Mouse (Mus musculus): ENCODE data around the gene Yjefn3. TPM values are rescaled to one million over a fixed set of nuclear protein-coding genes. Genes with fewer than 3 reads are reported as not detected.

The Yjefn3 gene
- total RNA-seq, 2 experiments from 2014 or later: not detected

DNA sequence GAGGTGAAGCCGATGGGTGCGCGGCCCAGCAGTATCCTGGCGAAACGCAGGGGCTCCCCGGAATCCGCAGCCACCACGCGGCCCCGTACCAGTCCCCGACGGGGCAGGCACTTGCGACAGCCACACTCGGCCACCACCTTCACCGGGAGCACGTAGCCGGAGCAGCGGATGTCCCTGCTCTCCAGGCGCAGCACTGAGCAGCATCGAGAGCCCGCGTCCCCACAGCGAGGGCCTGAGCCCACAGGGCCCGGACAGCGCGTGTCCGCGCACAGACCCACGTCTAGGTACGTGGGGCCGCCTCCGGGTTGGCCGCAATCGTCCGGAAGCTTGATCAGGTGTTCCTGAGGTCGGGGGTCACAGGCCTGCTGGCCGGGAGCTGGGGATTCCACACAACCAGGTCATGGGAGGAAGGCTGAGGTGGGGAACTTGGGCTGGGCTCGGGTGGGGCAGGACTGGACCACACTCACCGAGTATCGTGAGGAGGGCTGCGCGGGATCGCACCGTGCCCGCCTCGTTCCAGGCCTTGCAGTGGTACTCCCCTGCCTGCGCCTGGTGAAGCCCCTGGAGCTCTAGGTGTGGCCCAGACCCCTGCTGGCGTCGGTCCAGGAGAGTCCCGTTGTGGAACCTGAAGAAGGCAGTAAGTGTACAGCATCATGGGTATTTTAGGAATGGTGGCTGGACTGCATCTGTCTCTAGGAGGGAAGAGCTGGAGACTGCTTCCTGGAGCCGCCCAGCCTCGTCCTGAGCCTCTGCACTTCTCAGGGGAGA, 19.5 kb downstream of the Yjefn3 start:
- no peak for ATAC-seq (replicated peaks; ENCODE audit: low FRiP score, poor library complexity, severe bottlenecking)

DNA sequence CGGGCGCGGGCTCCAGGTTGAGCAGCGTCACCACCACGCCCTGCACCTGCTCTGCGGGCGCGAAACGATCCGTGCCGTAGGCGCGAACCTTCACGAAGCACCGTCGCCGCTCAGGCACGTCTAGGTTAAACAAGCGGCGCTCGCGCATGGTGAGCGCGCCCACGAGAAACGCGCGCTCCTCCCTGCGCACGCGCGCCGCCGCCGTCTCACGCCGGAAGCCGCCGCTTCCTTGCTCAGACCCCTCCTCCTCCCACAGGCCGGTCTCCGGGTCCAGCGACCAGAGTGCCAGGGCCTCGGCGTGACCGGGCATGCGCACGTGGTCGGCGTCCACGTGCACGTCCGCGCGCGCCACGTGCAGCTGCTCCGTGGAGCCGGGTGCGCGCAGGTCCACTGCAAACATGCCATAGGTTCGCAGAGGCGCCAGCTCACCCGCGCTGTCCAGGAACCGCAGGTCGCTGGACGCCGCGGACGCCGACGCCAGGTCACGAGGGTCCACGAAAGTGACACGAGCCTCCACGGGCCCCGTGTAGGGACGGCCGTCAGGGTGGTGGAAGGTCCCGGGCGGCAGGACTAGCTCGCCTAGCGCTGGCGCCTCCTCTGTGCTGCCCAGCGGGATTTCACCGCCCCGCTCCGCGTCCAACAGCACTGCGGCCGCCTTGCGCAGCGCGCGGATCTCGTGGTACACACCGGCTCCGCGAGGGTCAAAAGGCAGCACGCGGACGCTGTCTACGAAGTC, 20.3 kb downstream of the Yjefn3 start:
- ATAC-seq (replicated peaks; ENCODE audit: low FRiP score, poor library complexity, severe bottlenecking): no peak

DNA sequence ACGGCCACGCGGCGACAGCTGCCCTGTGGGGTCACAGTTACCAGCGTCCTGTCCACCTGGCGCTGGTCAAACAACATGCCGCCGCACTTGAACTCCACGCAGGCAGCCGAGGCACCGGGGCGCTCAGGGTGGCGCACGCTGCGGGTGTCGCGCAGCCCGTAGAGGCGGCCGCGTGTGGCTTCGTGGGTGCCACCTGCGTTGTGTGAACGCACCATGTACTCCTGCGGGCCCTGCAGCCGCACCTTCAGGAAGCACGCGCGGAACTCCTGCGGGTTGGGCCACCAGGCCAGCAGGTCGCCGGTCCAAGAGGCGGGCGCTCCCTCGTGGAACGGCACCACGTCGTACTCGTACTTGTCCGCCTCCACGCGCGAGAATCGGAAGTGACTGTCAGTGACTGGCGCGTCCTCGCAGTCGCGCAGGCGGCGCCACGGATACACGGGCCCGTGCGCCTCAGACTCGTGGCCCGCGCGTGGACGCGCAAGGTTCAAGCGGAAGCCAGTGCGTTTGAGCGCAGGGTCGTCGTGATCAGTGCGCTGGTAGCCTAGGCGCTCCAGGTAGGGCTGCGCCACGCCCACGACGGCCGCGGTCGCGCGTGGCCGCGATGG, 21.1 kb downstream of the Yjefn3 start:
- no peak for ATAC-seq (replicated peaks; ENCODE audit: low FRiP score, poor library complexity, severe bottlenecking)

DNA sequence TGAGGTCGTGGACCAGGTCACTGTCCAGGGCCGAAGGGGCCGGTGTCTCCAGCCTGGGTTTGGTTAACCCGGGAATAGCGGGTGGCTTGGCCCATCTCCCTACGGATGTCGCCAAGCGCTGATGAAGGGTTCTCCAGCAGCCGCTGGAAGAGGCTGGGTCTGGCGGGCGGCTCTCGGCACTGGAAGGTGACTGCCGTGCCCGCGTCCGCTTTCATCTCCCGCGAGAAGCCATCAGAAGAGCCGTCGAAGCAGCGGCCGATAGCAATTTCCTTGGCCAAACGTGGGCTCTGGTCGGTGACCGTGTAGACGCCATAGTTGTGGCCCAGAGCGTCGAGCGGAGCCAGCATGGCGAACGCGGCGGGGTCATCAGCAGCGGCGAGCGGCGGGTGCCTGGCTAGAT, 21.7 kb downstream of the Yjefn3 start:
- ATAC-seq (replicated peaks; ENCODE audit: low FRiP score, poor library complexity, severe bottlenecking): no peak

DNA sequence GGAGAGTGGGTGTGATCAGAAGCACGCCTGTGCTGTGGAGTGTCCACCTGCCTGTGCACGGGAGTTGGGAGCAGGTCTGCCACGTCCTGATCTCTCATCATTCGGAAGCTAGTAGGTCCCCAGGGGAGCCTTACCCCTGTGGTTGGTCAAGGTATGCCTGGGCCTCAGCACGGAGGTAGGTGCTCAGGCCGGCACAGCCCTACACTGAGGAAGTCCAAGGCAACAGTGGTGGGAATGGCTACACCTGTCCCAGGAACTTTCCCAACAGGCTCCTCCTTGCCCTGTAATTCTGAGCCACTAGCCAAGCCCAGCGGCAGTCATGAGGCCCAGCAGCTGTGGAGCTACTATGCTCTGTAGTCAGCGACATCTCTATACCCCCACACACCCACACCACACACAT, 22.8 kb downstream of the Yjefn3 start:
- ATAC-seq (replicated peaks; ENCODE audit: low FRiP score, poor library complexity, severe bottlenecking): no peak

DNA sequence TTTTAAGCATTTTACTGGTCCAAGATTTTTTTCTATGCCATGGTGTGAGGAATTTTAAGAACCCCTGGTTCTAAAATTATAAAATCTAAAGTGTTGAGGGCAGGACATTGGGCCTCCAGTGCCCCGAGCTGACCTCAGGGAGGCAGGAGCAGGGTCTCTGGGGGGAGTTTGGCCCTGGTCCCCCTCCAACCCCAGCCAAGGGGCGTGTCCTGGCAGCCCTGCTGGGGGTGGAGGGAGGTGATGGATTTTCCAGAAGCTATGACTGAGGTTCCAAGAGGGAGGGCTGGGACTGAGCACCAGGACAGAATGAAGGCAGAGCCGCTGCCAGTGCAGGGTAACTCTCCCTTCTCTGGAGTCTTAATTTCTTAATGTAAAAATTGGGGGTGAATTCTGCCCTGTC, 24.5 kb downstream of the Yjefn3 start:
- ATAC-seq (replicated peaks; ENCODE audit: low FRiP score, poor library complexity, severe bottlenecking): no peak

- no peak for ATAC-seq (replicated peaks; ENCODE audit: low FRiP score, poor library complexity, severe bottlenecking)
Observed at GRCm38 (mm10) chr8:69877396-69877795, 25.1 kb downstream of the Yjefn3 start.

DNA sequence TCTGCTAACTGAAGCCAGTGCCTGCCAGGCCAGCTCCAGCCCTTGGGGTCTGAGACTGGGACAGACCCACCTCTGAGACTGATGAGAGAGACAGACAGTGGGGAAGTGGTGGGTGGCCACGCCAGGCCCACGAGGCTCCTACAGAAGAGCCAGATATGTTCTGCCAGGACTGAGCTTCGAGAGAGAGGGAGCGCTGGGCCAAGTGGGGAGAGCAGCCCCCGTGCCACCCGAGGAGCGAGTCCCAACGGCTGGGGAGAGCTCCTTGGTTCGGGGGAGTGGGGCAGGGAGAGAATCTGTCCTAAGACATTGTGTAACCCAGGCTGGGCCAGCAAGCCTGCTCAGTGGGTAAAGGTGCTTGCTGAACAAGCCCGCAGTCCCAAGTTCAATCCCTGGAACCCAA, 25.5 kb downstream of the Yjefn3 start:
- no peak for ATAC-seq (replicated peaks; ENCODE audit: low FRiP score, poor library complexity, severe bottlenecking)

- no peak for ATAC-seq (replicated peaks; ENCODE audit: low FRiP score, poor library complexity, severe bottlenecking)
Observed at GRCm38 (mm10) chr8:69876097-69876496, 26.4 kb downstream of the Yjefn3 start.

GRCm38 (mm10) chr8:69874654-69875053, 27.9 kb downstream of the Yjefn3 start:
- no peak for ATAC-seq (replicated peaks; ENCODE audit: low FRiP score, poor library complexity, severe bottlenecking)

DNA sequence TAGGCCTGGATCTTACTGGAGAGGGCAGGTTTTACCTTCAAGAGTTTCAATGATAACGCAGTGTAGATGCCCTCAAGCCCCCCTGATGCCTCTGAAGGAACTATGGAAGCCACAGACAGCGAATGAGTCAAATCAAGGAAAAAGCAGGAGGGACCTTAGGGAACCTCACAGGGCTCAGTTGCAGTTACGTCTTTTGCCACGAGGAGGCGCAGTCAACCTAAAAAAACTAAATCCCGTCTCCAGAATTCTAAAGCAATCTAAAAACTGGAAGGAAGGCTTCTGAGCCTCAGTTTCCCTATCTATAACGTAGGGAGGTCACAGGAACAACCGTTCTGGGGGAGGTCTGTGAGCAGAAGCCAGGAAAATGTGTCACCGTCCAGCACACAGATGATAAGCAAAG, 28.4 kb downstream of the Yjefn3 start:
- ATAC-seq (replicated peaks; ENCODE audit: low FRiP score, poor library complexity, severe bottlenecking): peak; percentile 49; the same call in 1 of the 2 replicates

DNA sequence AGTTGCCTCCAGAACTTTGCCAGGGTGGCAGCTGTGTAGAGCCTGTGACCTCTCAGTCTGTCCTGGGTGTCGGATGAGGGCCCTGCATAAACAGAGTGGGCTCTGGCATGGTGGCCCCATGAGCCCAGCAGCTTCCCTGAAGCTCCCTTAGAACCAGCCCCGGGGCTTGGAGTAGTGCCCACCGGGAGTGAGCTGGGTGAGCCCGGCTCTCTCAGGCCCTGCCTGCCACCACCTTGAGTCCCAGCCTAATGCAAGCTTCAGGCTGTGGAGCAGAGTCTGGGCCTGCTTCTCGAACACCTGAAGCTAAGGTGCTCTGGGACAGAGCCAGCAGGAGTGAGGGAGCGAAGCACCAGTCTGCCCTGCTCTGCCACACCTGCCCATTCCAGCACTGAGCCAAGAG, 31.6 kb downstream of the Yjefn3 start:
- ATAC-seq (replicated peaks; ENCODE audit: low FRiP score, poor library complexity, severe bottlenecking): no peak

- no peak for ATAC-seq (replicated peaks; ENCODE audit: low FRiP score, poor library complexity, severe bottlenecking)
Observed at GRCm38 (mm10) chr8:69870003-69870765, 32.3 kb downstream of the Yjefn3 start.

DNA sequence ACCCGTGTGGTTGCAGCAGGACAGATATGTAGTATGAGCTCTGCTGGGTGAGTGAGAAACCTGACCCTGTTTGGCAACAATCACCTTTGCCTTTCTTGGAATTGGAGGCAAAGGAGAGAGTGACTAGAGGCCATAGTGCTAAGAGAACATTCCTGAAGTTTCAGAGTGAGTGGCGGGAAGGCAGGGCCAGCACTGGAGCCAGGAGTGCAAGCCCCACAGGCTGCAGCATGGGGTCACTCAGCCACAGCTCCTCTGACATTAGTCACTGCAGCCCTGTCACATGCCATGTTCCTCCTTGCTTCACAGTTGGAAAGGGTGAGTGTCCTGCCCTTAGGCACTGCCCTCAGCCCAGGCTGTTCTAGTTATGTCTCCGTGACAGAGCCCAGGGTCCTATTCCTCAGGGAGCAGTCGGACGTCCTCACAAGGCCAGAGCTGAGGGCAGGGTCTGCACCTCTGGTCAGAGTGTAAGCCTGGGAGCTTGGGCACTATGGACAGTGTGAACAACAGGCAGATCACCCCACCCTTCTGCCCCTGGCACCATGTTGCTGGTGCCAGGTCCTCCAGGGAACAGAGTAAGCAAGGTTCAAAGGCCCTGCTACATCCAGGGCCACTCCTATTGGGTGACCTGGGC, 34.7 kb downstream of the Yjefn3 start:
- ATAC-seq (replicated peaks; ENCODE audit: low FRiP score, poor library complexity, severe bottlenecking): no peak

GRCm38 (mm10) chr8:69864180-69864579, 38.3 kb downstream of the Yjefn3 start:
- peak; percentile 80 for ATAC-seq (replicated peaks; ENCODE audit: low FRiP score, poor library complexity, severe bottlenecking)

DNA sequence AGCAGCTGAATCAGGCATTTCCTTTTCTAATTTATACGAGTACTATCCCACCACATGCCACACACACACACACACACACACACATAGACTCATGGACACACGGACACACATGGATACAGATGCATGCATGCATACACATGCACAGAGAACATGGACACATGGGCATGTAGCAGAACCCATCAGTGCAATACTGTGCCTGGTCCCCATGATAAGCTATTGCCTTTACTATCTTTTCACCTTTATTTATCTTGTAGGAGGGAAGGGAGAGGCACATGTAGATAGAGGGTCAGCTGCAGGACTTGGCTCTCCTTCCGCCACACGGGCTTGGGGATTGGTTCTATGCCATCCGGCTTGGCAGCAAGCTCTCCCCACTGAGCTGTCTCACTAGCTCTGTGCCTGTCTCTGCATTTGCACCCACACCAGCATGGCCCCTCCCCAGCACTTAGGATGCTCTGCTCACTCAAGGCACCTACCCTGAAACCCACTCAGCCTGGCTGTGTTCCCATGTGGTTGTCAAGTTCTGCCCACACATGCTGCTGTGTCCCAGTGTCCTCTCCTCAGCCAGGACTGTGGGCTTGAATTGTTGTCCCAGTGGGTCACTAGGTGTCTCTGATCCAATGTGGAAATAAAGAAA, 39.0 kb downstream of the Yjefn3 start:
- ATAC-seq (replicated peaks; ENCODE audit: low FRiP score, poor library complexity, severe bottlenecking): peak; percentile 37; the same call in 1 of the 2 replicates

DNA sequence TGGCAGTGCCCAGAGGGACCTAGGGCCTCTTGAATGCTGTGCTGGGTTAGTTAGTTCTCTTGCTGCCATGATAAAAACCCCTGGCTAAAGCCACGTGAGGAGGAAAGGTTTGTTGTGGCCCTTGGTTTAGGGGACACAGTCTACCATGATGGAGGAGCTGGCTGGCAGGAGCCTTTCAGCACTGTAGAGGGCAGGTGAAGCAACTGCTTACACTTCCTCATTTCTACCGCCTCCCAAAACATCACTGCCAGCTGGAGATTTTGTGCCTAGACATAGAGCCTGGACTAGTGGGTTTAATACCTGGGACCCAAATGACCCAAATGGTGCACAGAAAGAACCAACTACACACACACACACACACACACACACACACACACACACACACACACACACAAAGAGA, 41.3 kb downstream of the Yjefn3 start:
- ATAC-seq (replicated peaks; ENCODE audit: low FRiP score, poor library complexity, severe bottlenecking): no peak

DNA sequence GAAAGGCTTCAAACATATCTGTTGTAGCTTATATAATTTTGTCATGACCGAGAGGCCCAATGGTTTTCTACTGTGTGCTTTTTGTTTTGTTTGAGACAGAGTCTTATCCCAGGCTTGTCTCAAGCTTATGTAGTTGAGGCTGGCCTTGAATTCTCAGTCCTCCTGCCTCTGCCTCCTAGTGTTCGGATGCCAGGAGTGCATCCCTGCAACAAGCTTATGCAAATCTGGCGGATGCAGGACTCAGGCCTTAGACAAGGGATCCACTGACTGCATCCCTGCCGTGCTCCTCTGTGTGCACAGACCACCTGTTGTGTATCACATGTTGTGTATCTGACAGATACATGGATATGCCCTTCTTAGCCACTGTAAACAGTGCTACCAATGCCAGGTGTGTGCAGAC, 41.7 kb downstream of the Yjefn3 start:
- ATAC-seq (replicated peaks; ENCODE audit: low FRiP score, poor library complexity, severe bottlenecking): no peak

- no peak for ATAC-seq (replicated peaks; ENCODE audit: low FRiP score, poor library complexity, severe bottlenecking)
Observed at GRCm38 (mm10) chr8:69853869-69854268, 48.6 kb downstream of the Yjefn3 start.
